Mouse (Mus musculus) hindbrain, embryonic 12.5 days (tissue): ENCODE measurements around the gene Hist1h2ba. TPM values are rescaled to one million over a fixed set of nuclear protein-coding genes. Genes with fewer than 3 reads are reported as not detected.

Experiments
- ATAC-seq: fragments of 200-750 bp; cut with Nextera tagmentation; 2 replicates; pipeline ENCODE4 v1.8.0; 2017; ENCODE audit warnings: moderate TSS enrichment; ENCODE audit not compliant: low FRiP score
- H3K27ac ChIP-seq: fragments of 300-500 bp; sonication (generic); 2 replicates; pipeline ENCODE4 v1.5.1; 2016; ENCODE audit warnings: mild to moderate bottlenecking
- H3K27me3 ChIP-seq: fragments of 300-500 bp; sonication (generic); 2 replicates; pipeline ENCODE4 v1.6.1; 2016; ENCODE audit warnings: mild to moderate bottlenecking
- H3K36me3 ChIP-seq: fragments of 300-500 bp; sonication (generic); 2 replicates; pipeline ENCODE4 v1.6.1; 2016; ENCODE audit warnings: mild to moderate bottlenecking
- H3K4me1 ChIP-seq: fragments of 300-500 bp; sonication (generic); 2 replicates; pipeline ENCODE4 v1.6.1; 2016
- H3K4me2 ChIP-seq: fragments of 300-500 bp; sonication (generic); replicated peaks from 2 replicates; pipeline ENCODE4 v1.6.1; 2016; ENCODE audit warnings: mild to moderate bottlenecking
- H3K4me3 ChIP-seq: fragments of 300-500 bp; sonication (generic); 2 replicates; pipeline ENCODE4 v1.5.1; 2016; ENCODE audit warnings: mild to moderate bottlenecking
- H3K9ac ChIP-seq: fragments of 300-500 bp; sonication (generic); 2 replicates; pipeline ENCODE4 v1.6.1; 2016; ENCODE audit warnings: mild to moderate bottlenecking, moderate library complexity
- H3K9me3 ChIP-seq: fragments of 300-500 bp; sonication (generic); replicated peaks from 2 replicates; pipeline ENCODE4 v1.6.1; 2016; ENCODE audit warnings: mild to moderate bottlenecking
- WGBS: fragments of 180-500 bp; shearing (Covaris S2); methylation state at CpG from one replicate; pipeline ENCODE4 v1.1.7; 2016; 5-methylcytosine and 5-hydroxymethylcytosine counted together
- polyA plus RNA-seq: library from polyadenylated mRNA; unstranded; fragments of >200 nt; fragmentation: Nextera tagmentation; extraction: Ambion mirVana; gene quantifications from 2 replicates; pipeline ENCODE4 v1.2.1, GENCODE M21; 2016

Hist1h2ba gene
- polyA plus RNA-seq, 1 experiment from 2014 or later, result not detected

DNA sequence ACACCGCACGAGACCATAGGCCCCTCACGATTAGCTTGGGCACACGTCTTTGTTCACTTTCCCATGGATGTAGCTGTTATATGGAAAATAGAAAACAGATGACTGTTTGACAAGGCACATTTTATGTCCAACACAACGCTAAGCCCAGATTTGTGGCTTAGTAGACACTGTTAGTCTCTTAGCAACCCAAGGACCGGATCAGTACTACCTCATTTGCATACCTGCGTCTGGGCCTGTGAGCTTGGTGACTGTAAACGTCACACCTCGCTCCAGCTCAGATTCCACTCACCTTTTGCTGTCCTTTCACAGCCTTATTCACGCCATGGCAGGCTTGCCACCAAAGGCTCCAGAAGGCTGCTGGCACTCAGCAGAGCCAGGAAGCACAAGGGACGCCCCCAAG is 3.1 kb downstream of the Hist1h2ba start:
- WGBS, result 75% methylated on average over 11 of the region's 11 CpGs
- no peaks in the 10 kb centered on the region for H3K4me1 ChIP-seq
- no peak for ATAC-seq

DNA sequence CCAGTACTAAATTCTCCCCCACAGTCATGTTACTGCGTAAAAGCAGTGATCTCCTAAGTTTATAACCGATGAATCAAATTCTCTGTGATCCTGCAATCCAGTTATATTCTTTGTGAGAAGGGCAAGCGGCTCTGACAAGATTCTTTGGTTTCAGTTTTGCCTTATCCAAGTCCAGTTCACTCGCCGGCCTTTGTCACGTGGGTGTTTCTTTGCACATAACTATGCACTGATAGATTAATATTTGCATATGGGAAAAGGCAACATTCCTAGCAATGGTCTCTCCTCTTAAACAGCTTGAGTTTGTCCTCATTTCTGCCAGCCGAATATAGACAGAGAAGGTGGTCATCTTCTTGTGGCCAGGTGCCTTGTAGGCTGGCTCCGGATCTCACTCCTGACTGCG is 3.5 kb downstream of the Hist1h2ba start:
- no peak overlapping the region for H3K27ac ChIP-seq
- H3K9me3 ChIP-seq, result no peaks in the 10 kb centered on the region
- no peak for ATAC-seq
- no peak overlapping the region for H3K4me3 ChIP-seq
- 91% methylated on average over 9 of the region's 9 CpGs for WGBS
- H3K27me3 ChIP-seq, result no peaks in the 10 kb centered on the region
- H3K4me2 ChIP-seq, result no peak overlapping the region
- no peaks in the 10 kb centered on the region for H3K4me1 ChIP-seq
- H3K9ac ChIP-seq, result no peak overlapping the region
- H3K36me3 ChIP-seq, result no peaks in the 10 kb centered on the region

More for the DNA sequence above, 3.1 kb downstream of the Hist1h2ba start:
- no peak overlapping the region for H3K4me3 ChIP-seq
- H3K4me2 ChIP-seq, result no peak overlapping the region
- no peak overlapping the region for H3K9ac ChIP-seq
- no peak overlapping the region for H3K27ac ChIP-seq
- H3K27me3 ChIP-seq, result no peaks in the 10 kb centered on the region
- no peaks in the 10 kb centered on the region for H3K36me3 ChIP-seq
- H3K9me3 ChIP-seq, result no peaks in the 10 kb centered on the region

DNA sequence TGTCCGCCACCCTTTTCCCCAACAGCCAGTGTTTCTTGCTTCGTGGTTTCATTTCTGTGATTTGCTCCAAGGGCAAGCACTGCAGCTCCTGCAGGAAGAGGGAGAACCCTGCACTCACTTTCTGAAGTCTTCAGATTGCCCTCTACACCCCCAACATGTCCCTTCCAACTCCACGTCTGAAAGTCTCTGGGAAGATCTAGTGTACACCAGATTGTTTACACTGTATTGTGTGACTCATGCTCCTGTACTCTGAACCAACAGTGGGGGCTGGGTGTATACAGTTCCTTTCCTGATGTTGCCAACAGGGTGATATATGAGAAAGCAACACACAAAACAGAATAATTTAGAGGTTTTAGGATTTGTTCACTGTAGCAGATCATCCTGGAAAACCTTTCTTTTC is 5.3 kb downstream of the Hist1h2ba start:
- H3K36me3 ChIP-seq, result no peaks in the 10 kb centered on the region
- no peaks in the 10 kb centered on the region for H3K9me3 ChIP-seq
- no peaks in the 10 kb centered on the region for H3K27me3 ChIP-seq
- no peaks in the 10 kb centered on the region for H3K4me1 ChIP-seq
- ATAC-seq, result no peak
- H3K27ac ChIP-seq, result no peak overlapping the region
- no peak overlapping the region for H3K4me2 ChIP-seq
- WGBS, result 68% methylated on average over 3 of the region's 3 CpGs
- H3K9ac ChIP-seq, result no peak overlapping the region
- H3K4me3 ChIP-seq, result no peak overlapping the region

DNA sequence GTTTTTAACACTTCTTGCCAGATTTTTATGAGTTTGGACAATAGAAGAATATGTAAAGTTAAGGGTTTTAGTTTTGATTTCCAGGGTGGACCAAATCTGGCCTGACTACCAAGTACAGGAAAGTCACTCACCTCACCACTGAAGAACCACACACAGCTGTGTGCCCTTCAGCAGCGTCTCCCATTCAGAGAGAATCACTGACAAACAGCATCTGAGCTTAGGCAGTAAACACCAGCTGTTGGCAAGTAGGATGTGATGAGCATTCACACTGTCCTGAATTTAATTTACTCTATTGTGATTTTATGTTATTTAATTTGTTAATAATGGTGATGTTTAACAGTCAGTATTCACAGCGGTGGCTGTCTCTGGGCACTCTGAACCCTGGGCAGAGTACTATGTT is 8.2 kb downstream of the Hist1h2ba start:
- no peak overlapping the region for H3K4me2 ChIP-seq
- no peak for ATAC-seq
- no peak overlapping the region for H3K9ac ChIP-seq
- no peak overlapping the region for H3K27ac ChIP-seq
- no peak overlapping the region for H3K4me3 ChIP-seq
- no peaks in the 10 kb centered on the region for H3K9me3 ChIP-seq
- 75% methylated on average over 2 of the region's 2 CpGs for WGBS
- H3K36me3 ChIP-seq, result no peaks in the 10 kb centered on the region
- no peaks in the 10 kb centered on the region for H3K4me1 ChIP-seq
- no peaks in the 10 kb centered on the region for H3K27me3 ChIP-seq

DNA sequence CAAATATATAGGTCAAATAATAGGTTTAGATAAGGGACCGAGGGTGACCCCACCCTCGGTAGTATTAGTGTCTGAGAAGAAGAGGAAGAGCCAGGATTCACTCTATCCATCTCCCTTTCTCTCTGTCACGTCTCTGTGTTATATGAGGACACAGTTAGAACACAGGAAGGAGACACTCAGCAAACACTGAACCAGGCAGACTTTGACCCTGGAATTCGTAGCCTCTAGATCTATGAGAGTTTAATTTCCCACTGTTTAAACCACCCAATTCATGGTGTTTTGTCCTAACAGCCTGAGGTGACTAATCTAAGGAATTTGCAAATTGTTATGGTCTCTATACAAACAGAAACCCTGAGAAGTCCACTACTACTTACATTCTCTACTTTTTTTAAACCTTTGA is 16.3 kb downstream of the Hist1h2ba start:
- H3K9ac ChIP-seq, result no peak overlapping the region
- H3K27me3 ChIP-seq, result no peaks in the 10 kb centered on the region
- H3K27ac ChIP-seq, result no peak overlapping the region
- no peak overlapping the region for H3K4me2 ChIP-seq
- no peaks in the 10 kb centered on the region for H3K9me3 ChIP-seq
- H3K4me3 ChIP-seq, result no peak overlapping the region
- H3K4me1 ChIP-seq, result no peaks in the 10 kb centered on the region
- no peaks in the 10 kb centered on the region for H3K36me3 ChIP-seq
- no peak for ATAC-seq
- WGBS, result 83% methylated on average over 4 of the region's 4 CpGs

DNA sequence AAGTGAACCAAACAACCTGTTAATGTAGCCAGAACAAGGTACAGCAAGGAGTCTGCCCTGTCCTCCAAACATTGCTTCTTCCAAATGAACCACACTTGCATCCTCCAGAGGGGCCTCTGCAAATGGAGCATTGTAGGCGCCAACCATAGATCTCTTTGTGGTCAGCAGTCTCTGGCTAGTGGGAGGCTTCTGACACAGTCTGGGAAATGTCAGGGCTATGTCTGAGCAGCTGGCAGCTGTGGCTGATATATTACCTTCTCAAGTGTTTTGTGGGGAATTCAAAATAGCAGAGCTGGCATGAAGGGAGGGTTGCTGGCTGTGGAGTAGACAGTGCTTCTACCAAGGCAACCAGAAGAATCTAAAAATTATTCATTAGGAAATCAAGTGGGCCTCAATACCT is 17.8 kb downstream of the Hist1h2ba start:
- Histone ChIP-seq H3K9ac (no peak overlapping the region), H3K27me3 (no peaks in the 10 kb centered on the region), H3K27ac (no peak overlapping the region), H3K36me3 (no peaks in the 10 kb centered on the region), H3K4me3 (no peak overlapping the region), H3K4me1 (no peaks in the 10 kb centered on the region), H3K4me2 (no peak overlapping the region), H3K9me3 (no peaks in the 10 kb centered on the region)
- ATAC-seq, result no peak
- WGBS, result 81% methylated on average over 1 of the region's 1 CpGs

DNA sequence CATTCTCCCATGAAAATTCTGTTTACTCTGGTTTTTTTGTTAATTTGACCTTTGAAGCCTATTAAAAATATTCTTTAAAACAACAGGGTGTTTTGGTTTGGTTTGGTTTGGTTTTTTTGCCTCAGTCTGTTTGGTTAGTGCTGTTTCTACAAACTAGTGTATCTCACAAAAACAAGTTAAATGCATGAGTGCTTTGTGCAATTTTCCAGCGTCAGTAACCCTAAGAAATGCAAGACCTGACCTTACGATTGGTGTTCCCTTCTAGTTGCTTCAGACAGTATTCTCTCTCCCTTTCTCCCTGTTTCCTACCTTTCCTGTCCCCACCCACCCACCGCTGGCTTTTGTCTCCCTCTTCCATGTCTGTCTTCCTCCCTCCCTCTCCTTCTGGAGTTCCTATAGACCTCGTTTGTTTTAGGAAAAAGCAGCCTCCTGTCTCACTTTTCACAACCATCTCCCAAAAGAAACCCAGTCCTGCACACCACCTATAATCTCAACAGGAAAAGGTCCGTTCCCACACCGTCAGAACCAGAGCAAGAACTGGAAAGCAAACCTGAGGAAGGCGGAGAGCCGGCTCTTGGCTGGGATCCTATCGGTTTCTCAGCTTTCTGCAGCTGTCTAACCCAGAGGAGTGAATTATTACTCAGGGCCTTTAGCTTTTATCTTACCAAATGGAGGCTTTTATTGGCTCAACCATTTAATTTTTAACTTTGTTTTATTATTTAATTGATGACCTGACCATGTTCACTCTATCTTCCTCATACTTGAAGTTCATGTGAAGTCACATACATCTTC is 19.4 kb downstream of the Hist1h2ba start, which contains the start of gene Slc17a4:
Gene Slc17a4 (minus strand): TSS at position 634 of the 792 bp plus-strand sequence.
- no peaks in the 10 kb centered on the region for H3K9me3 ChIP-seq
- no peak within 1 kb of the TSS for H3K4me3 ChIP-seq
- ATAC-seq, result no peak
- 72% methylated on average over 9 of the region's 9 CpGs for WGBS
- no peak within 1 kb of the TSS for H3K9ac ChIP-seq
- no peak within 1 kb of the TSS for H3K27ac ChIP-seq
- H3K27me3 ChIP-seq, result no peaks in the 10 kb centered on the region
- no peaks in the 10 kb centered on the region for H3K36me3 ChIP-seq
- no peak within 1 kb of the TSS for H3K4me2 ChIP-seq
- H3K4me1 ChIP-seq, result no peaks in the 10 kb centered on the region

DNA sequence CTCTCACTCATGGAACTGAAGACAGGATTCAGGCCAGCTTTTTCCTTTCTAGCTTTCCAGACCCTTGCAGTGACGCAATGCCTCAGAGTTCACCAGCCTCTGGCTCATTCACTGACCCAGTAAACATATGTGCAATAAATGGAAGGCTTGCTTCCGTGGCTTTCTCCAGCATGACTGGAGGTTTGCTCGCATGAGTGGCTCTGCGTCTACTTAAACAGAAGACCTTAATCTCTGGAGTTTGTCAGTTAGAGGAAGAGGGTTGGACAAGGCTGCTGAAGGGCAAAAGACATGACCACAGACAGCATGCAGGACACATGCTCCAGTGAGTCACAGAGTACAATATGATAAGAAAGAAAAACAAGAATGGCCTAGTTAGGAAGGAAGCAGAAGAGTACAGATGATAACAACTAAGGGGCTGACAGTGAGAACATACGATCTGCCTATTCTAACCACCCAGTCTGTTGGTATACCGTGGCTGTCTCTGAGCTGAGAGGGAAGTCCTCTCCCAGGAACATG is 20.1 kb downstream of the Hist1h2ba start:
- Histone ChIP-seq H3K4me1 (no peaks in the 10 kb centered on the region), H3K27me3 (no peaks in the 10 kb centered on the region)
- 59% methylated on average over 6 of the region's 6 CpGs for WGBS

DNA sequence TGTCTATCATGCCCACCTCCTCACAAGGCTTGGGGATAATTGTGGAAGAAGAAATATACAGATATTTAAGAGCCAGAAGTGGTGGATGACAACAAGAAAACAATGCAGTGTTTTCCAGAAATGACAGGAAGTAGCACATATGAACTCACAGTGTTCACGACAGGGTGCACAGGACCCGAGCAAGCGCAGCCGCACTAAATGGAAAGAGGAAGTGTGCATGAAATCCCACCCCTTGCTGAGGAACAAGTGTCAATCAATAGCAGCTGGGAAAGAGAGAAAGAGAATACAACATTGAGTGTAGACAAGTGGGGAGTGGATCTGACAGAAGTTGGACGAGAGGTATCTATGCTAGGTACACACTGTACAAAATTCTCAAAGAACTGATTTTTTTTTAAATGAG is 22.6 kb downstream of the Hist1h2ba start:
- no peak overlapping the region for H3K4me3 ChIP-seq
- 86% methylated on average over 5 of the region's 5 CpGs for WGBS
- no peak overlapping the region for H3K27ac ChIP-seq
- H3K4me1 ChIP-seq, result no peaks in the 10 kb centered on the region
- H3K27me3 ChIP-seq, result no peaks in the 10 kb centered on the region
- no peak overlapping the region for H3K9ac ChIP-seq
- H3K36me3 ChIP-seq, result no peaks in the 10 kb centered on the region
- H3K4me2 ChIP-seq, result no peak overlapping the region
- H3K9me3 ChIP-seq, result no peaks in the 10 kb centered on the region
- no peak for ATAC-seq

More for the DNA sequence above, 20.1 kb downstream of the Hist1h2ba start:
- H3K9ac ChIP-seq, result no peak overlapping the region
- H3K9me3 ChIP-seq, result no peaks in the 10 kb centered on the region
- no peak overlapping the region for H3K4me2 ChIP-seq
- no peak overlapping the region for H3K4me3 ChIP-seq
- no peak for ATAC-seq
- no peak overlapping the region for H3K27ac ChIP-seq
- H3K36me3 ChIP-seq, result no peaks in the 10 kb centered on the region

DNA sequence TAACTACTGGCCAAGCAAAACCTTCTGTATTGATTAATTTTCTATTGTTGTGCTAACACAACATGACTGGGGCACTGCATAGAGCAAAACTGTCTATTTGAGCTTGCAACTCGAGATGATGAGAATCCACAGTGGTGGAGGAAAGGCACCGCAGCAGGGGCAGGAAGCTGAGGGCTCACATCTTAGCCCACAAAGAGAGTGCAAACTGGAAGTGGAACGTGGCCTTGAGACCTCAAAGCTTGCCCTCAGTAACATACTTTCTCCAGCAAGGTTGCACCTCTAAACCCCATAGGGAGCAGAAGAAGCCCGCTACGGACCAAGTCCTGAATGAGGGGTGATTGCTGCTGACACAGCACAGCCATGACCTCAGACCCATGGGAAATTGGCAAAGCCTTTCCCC is 23.8 kb downstream of the Hist1h2ba start:
- Histone ChIP-seq H3K4me1 (no peaks in the 10 kb centered on the region), H3K27ac (no peak overlapping the region), H3K4me3 (no peak overlapping the region), H3K9ac (no peak overlapping the region), H3K27me3 (no peaks in the 10 kb centered on the region), H3K36me3 (no peaks in the 10 kb centered on the region), H3K4me2 (no peak overlapping the region), H3K9me3 (no peaks in the 10 kb centered on the region)
- ATAC-seq, result no peak
- 78% methylated on average over 5 of the region's 5 CpGs for WGBS

DNA sequence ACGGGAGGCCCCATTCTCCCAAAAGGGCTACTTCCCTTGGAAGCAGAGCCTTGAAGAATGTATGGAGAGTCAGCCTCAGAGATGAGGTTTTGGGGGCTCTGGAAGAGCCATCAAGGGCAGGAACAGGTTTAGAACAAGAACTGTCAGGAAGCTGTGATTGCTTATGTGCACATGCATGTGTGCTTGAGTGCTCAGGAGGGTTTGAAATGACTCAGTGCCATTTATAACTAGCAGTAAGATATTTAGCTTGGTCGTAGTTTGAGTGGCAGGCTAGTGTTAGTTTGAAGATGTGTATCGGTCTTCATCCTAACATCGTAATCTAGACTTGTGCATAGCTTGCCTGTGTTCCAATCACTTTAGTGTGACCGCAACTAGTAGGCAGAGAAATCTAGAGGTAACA is 27.1 kb downstream of the Hist1h2ba start:
- ATAC-seq, result no peak
- no peaks in the 10 kb centered on the region for H3K36me3 ChIP-seq
- no peak overlapping the region for H3K4me3 ChIP-seq

DNA sequence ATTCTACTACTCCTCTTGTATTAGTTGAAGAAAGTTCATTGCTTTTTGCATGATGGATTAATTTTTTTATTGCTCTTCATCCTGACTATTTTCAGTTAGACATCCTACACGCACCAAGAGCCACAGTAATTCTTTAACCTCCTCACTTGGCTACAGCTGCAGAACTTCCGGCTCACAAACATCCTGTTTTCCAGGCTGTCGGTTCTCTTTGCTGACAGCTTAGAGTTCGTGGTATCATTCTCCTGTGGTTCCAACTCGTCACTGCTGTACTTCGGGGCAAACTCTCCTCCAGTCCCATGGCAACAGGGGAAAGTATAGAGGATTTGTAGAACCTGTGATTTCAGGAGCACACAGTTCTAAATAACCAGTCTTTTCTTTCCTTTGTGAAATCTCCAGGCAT is 35.7 kb downstream of the Hist1h2ba start:
- Histone ChIP-seq H3K4me2 (no peak overlapping the region), H3K27ac (no peak overlapping the region), H3K4me3 (no peak overlapping the region), H3K9ac (no peak overlapping the region), H3K36me3 (no peaks in the 10 kb centered on the region), H3K9me3 (no peaks in the 10 kb centered on the region), H3K27me3 (no peaks in the 10 kb centered on the region), H3K4me1 (0 out of 2 replicates have a peak, but pooled peaks cover 1% of the 10 kb centered on the region)
- no peak for ATAC-seq
- 59% methylated on average over 6 of the region's 6 CpGs for WGBS

More for the DNA sequence above, 27.1 kb downstream of the Hist1h2ba start:
- no peak overlapping the region for H3K9ac ChIP-seq
- H3K27ac ChIP-seq, result no peak overlapping the region
- no peaks in the 10 kb centered on the region for H3K9me3 ChIP-seq
- H3K4me2 ChIP-seq, result no peak overlapping the region
- no peaks in the 10 kb centered on the region for H3K4me1 ChIP-seq
- 96% methylated on average over 5 of the region's 5 CpGs for WGBS
- no peaks in the 10 kb centered on the region for H3K27me3 ChIP-seq

DNA sequence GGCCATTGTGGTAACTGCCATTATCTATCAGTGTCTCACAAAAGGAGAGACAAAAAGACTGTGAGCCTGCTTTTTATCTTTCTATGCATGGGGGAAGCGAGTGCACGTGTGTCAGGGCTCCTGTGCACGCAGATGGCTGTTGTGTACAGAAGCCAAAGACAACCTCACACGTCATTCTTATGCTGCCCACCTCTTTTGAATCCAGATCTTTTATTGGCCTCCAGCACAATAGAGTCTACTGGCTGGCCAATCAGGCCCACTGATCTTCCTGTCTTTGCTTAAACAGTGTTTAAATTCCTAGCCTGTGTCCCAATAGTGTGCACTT is 40.7 kb downstream of the Hist1h2ba start:
- Histone ChIP-seq H3K9me3 (no peaks in the 10 kb centered on the region), H3K4me1 (peaks cover 9% of the 10 kb centered on the region; the same call in 1 of the 2 replicates), H3K27ac (no peak overlapping the region), H3K9ac (no peak overlapping the region), H3K27me3 (no peaks in the 10 kb centered on the region), H3K4me3 (no peak overlapping the region), H3K36me3 (no peaks in the 10 kb centered on the region), H3K4me2 (0 out of 2 replicates have a peak overlapping the region, but pooled peaks have one; percentile 8)
- WGBS, result 28% methylated on average over 4 of the region's 4 CpGs
- peak; percentile 68 for ATAC-seq
